Mouse (Mus musculus): ENCODE data around the gene Tiam1. TPM values are rescaled to one million over a fixed set of nuclear protein-coding genes. Genes with fewer than 3 reads are reported as not detected.

The Tiam1 gene
- total RNA-seq, 2 experiments from 2014 or later = 80.7 to 96.3 TPM

DNA sequence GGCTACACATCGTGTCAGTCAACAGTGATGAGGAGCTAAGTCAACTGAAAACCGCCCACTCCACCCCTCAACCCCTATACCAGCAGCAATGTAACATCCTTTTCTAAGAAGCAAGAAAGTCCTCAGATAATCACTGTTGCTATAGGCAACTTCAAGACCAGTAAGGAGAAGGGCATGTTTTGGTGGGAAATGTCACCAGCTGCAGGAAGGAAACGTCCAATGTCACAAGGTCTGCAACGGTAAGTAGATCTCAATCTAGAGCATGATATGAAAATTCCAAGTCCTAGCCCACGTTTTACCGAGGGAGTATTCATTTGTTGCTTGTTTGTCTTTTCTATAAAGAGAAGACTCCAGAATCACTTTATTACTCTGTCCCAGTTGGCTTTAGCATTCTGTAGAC is 95.7 kb downstream of the Tiam1 start:
- DNase-seq = no peak

DNA sequence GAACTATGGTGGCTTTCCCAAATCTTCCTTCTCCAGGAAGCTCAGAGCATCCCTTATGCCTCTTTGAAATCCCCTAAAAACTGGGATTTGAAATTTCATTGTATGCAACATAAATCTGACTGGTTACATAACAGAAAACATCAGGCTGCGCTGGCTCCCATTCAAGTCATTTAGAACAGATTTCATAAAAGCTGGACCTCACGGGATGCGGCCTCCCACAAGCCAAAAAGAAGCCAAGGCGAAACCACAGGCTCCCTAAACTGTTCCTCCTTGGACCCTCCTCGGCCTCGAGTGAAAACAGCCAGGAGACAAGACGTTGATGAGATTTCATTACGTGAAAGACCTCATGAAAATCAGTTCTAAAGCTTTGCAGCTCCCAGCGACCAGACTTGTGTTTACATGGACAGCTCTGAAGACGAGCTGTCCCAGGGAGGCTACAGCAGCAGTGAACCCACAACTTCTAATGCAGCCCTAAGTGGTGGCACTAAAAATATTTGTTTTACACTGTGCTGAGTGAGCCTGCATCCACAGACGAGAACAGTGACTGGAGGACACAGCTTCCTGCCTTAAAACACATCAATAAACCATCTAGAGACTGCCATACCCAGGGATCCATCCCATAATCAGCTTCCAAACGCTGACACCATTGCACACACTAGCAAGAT is 96.9 kb downstream of the Tiam1 start:
- peak; percentile 34 to 42 for DNase-seq

DNA sequence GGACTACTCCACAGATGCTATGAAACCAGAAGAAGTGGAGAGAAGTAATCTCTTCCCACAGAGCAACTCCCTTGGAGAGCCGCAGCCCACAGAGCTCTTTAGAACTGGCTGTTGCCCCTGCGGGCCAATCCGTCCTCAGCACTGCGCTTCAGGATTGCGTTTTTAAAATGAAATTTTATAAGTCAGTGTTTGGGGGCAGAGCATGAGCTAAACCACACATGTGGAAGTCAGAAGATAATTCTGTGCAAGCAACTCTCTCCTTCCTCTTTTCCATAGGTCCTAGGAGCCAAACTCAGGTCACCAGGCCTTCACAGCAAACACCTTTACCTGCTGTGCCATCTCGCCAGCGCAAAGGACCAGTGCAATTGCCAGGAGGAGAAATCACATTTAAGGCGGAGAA is 98.0 kb downstream of the Tiam1 start:
- DNase-seq = no peak

DNA sequence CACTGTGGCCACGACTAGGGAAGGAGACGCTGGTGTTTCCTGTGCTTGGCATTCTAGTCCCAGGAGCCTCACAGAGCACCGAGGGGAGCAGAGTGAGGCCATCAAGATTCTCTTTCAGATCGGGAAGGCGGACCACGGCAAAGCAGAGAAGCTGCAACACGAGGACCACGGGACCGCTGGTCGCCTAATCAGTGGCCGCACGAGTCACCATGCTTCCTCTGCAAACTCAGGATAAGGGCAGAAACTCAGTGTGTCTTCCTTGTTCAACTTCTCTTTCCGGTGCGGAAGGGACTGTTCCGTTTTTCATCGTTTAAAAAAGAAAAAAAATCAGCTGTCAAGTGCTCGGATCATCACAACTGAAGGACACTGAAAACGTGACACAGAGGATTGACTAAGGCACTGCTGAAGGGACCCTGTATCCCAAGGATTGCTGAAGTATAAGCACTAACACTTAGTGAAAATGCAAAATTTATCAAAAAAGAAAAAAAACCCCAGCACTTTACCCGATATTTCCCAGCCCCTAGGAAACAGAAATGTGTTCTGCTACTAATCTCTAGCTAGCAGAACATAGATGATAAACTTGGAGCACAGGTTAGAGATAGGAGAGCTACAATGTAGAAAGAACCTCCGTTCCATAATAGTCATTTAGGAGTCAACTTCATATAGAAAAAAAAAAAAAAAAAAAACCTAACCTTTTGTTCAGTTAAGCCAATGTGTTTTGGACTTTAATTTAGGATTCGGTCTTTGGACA is 99.4 kb downstream of the Tiam1 start:
- no peak for DNase-seq

DNA sequence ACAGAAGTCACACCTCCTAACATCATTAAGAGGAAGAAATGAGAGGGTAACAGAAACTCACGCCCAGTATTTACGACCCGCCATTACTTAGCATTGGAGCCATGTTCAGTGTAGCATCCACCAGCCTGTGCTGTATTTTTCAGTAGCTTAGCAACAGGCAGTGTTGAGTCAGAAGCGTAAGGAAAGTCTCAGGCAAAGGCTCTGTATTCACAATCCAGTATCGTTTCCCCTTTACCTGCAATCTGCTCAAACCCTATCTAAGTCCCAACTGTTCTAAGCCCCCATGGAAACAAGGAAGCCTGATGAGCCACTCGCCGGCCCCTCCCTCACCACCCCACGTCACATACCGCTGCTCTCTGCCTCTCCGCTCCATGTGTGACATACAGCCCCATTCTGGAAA is 100.7 kb downstream of the Tiam1 start:
- no peak for DNase-seq

DNA sequence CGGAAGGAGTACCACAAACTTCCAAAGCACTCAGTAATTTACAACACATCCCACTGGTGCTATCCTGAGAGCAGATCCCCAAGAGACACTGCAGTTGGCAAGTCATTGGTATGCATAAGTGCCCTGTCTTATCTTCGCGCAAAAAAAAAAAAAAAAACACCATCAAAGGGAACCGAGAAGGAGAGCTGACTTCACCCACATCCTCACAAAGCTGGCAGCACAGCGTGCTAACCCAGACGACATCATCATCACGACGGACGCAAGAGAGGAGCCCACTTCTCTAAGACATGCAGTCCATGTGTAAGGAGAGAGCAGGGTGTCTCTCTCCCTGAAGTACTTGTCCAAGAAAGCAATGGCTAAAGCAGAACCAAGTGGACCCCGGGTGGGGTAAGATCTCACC is 101.2 kb downstream of the Tiam1 start:
- DNase-seq = no peak

DNA sequence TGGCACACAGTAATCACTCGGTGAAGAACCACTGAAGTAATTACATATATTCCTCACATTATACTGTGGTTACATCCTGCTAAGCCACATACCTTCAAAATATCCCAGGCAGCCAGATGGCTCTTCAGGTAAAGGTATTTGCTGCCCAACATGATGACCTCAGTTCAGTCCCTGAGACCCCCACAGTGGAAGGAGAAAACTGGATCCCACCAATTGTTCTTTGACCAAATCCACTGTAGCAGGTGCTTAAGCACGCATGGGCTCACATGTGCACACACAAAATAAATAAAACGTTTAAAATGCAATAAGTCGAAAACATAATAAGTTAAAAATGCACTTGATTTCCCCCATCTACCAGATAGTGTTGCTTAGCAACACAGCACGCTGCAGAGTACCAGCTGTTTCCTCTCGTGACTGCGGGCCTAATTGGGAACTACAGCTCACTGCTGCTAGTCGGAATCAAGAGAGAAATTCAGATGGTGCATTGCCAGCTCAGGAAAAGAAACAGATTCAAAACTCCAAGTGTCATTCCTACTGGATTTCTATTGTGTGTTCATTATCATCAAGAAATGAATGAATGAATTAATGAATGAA is 102.7 kb downstream of the Tiam1 start:
- DNase-seq = no peak

DNA sequence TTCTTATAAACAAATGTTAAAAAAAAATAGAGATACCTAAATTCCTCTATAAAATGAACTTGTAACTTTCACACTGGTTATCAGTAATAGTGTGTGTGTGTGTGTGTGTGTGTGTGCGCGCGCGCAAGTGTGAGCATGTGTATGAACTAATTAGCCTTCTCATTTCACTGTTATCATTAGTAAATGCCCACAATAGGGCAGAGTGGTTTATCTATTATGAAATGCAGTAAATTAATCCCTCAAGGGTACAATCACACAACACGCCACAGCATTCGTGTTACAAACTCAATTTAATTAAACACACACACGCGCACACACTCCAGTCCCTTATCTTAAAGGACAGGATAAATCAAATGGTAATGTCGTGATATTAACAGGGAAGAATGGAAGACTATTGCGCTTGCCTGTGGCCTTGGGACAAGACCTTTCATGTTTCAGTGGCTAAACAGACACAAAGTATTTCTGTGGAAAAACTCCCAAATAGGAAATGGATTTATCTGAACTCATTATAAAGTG is 107.9 kb downstream of the Tiam1 start:
- no peak for DNase-seq

DNA sequence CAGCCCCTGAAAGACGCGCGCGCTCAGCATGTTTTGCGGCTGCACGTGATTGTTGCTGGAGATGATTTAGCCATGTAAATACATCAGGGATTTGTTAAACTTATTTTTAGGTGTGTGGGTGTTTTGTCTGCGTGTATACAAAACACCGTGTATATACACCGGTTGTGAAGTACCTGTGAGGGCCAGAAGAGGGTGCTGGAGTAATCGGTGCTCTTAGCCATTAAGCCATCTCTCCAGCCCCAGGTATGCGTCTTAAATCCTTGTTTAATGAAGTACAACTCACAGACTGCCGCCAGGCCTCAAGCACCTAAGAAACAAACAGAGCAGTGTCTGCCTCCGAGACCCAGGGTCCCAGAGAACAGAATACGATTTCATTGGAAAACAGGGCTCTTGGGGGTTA is 113.2 kb downstream of the Tiam1 start:
- DNase-seq = no peak

DNA sequence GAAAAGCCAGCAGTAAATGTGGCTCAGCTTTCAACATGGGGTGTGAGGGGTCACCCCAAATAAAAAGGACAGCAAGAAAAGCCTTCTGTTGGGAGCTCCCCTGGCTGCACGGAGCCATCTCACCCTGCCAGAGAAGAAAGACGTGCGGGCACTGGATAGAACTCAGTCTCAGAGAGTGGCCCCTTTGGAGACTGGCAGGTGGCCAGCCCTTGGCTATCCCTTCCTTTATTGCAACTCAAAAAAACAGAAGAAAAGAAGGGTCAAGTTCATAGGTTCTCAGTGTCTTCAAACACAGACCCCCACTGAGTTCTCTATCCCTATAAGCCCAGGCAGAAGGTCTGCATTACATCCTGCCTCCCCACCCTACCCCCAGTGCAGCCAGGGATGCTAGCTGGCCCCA is 115.7 kb downstream of the Tiam1 start:
- no peak for DNase-seq

DNA sequence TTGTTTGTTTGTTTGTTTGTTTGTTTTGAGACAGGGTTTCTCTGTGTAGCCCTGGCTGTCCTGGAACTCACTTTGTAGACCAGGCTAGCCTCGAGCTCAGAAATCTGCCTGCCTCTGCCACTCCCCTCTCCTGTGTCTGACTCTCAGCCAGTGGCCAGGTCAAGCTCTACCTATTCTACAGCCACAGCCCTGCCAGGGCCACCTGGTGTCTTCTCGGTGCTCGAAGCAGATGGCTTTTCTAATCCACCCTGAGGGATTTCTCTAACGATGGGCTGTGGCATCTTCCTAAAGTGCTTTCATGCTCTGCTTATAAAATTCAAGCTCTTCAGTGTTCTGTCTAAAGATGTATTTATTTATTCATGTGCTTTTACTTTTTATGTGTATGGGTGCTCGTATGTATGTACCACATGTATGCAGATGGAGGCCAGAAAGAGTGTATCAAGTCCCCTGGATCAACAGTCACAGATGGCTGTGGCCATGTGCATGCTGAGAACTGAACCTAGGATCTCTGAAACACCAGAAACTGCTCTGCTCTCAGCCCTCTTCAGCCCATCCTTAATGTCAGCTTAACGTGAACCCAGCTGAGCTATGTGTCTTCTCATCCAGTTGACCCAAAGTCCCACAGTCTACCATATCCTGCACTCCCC is 117.9 kb downstream of the Tiam1 start:
- no peak for DNase-seq

DNA sequence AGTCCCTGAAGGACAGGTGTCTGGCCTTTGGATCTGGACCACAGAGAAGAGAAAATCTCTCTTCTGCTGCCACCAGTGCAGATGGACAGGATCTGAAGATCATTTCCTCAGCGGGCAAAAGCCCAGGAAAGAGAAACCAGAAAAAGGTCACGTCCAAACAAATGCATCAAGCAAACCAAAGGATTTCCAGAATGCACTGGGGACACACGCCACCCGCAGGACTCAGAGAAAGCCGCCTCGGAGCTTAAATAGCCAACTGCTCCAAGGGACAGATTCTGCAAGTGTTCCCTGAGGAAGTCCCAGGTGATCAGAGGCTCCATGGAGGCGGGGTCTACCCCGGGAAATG is 119.9 kb downstream of the Tiam1 start:
- no peak for DNase-seq

DNA sequence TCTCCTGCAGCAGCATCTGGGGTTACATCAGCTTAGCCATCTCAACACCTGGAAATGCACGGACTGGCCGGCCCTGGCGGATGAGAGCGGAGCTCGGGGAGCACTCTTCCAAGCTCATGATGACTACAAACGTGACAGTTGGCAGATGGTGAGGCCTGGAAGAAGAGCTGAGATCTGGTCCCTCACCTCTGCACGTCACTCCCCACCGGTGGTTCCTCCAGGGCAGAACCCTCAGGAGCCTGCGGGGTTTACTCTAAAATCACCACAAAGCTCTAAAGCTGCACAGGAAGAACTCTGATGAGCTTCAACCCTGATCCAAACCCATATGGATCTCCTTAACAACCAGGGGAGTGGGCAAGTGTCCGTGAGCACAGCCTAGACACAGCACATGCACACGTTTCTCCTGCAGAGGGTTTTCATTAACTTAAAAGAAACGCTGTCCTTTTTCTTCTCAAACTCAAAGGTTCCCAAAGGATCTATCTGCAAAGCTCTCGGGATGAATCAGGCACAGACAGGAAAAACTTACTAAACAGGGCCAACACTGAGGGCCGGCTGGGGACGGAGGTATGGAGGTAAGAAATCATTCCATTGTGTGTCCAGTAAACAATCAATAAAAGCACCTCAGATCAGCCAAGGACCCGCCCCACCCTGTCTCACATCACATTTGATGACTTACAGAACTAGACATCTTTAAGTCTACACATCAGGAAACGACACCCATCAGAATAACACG is 120.5 kb downstream of the Tiam1 start:
- DNase-seq = no peak

DNA sequence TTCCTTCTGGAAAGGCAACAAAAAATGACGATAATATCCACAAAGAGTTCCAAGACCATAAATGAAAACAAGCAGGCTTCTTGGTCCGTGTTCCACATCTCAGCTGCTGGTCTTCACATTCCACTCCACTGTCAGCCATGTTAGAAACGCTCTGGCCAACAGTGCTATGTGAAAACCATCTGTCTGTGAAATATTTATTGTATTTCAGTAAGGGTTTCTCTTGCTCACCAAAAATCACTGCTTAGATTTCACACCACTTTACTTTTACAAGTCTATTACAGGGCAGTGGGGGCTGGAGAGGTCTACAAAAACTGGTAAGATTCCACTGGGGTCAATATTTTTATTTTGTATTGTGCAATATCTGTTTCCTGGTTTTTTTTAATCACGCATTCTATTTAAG is 127.5 kb downstream of the Tiam1 start:
- DNase-seq = no peak

DNA sequence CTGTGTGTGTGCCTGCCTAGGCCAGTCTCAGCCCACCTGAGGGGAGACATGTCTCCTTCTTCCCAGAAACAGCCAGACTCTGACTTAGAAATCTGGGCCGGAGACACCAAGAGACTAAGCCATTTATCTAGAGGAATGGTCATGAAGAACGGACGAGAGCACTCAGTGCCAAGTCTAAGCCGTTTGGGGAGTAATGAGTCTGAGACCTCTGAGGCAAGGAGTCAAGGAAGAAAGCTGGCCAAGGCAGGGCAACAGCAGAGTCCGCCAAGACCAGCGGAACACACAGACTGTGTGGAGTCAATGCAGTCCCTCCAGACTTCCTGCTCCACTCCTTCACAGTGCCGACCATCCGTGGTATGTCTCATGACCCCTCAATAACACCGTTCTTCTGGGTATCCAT is 129.0 kb downstream of the Tiam1 start:
- DNase-seq = peak in 1 of 2 experiments; percentile 15

DNA sequence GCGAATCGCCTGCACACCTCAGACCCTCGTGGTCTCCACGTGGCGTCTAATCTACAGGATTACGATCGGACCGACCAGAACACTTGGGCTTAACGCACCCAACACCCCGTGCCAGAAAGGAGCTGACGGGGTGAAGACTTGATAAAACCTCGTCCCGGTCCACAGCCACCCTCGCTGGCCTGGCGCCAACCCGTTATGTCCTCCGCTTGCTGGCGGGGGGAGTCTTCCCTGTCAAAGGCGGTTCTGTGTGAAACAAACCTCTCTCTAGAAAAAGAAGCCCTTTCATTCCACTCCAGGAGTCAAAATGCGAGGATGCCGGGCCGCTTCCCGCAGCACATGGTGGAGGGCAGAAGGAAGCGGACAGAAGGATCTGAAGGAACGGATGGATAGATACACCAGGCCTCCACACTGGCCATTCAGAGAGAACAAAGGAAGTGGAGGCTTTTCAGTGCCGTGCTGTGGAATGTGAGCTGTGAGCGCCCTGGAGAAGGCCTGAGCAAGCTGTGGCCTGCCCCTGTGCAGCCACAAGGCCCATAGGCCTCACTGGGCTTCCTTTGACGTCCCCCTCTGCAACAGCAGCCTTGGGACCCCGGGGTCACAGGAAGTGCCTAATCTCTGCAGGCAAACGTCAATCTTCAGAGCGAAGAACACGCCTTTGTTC is 131.9 kb downstream of the Tiam1 start:
- DNase-seq = no peak

DNA sequence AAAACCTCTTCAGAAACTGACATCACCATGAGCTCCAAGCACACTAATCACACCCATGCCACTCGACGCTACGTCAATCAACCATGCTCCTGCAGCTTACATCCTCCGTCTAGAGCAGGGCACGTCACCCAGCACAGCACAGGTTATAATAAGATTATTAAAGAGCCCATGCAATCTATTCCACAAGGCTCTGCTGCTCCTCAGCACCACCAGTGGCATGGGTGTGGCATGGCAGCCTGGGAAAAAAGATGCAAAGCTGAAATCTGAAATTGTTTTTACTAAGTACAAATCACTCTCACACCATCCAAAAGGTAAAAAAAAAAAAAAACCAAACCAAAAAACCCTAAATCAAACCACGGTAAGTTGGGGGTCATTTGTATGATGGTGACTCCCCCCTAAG is 135.1 kb downstream of the Tiam1 start:
- no peak for DNase-seq

DNA sequence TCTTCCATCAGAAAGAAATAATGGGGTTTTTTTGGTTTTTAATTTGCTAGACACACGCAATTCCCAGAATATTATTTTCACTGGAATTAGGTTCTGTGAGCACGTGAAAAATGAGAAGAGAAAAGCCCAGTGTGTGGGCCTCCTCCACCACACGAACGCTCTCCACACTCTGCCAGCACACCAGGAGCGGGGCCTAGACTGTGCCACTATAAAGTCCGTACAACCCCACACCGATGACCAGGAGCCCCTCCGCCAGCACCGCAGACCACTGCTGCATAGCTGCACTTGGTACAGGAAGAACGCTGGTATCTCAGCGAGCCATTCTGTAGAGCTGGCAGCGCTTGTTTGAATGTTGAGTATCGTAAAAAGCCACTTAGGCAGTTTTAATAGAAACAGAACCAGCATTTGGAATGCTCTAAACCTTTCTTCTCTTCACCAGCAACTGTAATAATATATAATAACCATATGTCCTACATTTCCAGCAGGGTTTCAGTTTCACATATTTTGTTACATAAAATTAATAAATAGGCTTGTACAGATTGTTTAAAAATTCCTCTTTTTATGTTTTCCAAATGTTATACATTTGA is 136.1 kb downstream of the Tiam1 start:
- no peak for DNase-seq

DNA sequence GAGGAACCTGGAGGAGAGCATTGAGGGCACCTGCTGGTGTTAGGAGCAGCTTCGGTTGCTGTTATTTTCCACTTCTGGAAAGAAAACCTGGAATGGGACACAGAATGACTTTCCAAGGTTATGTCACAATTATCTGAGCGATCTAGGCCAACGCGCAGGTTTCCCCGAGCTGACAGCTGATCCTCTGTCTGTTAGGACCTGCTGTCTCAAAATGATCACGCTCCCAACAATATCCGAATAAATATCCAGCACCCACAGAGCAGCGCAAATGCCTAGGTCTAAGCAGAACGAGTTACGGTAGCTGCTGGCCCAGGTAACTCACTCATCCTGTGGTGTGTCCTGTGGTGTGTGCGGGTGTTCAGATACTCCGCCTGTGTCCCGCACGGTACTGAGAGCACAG is 140.0 kb downstream of the Tiam1 start:
- no peak for DNase-seq

DNA sequence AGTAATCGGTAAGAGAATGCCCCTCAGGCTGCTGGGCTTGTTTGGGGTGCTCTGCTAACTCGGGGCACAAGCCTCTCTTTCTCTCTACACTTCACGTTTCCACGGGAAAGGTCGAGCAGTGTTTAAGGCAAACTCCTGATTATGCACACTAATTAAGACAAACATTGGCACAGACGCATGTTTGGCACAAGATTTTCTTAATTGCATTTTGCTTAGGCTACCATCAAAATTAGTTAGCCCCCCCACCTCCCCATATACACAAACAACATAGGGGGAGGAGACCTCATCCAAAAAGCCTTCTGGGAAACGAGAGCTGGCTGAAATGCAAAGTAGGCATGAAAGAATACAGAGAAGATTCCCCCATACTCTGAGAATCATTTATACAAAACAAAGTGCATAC is 148.4 kb downstream of the Tiam1 start:
- DNase-seq = no peak

Data from adrenal gland, postnatal 36 days (tissue).